Mouse (Mus musculus) fat pad, adult 2 months (tissue): ENCODE data around the gene Ift20.
"Not testable (repeated sequence)": the region's sequence is repeated elsewhere in the genome, so short reads cannot be mapped to it uniquely, and the experiment has no call there.

ENCODE experiments used
- DNase-seq: peaks from one replicate; pipeline ENCODE4 v3.0.0-alpha.2; 2011; ENCODE audit warnings: low read depth, low spot score; ENCODE audit errors: extremely low read depth

Ift20 gene

DNA sequence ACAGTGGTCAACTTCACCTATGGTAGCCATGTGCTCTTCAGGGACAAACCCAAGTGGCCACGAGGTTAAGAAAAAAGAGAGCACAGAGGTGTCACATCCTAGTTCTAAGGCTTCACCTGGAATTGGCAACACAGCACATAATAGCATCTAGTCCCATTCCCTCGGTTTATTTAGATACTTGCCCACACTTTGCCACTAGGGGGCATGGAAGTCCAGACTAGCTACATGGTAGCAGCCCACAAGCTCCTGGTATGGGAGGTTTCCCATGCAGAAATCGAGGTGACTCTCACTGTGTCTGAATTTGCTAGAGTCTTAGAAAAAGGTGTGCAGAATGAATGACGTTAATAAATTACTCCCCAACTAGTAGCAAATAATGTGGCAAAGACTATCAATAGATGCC lies 24.3 kb downstream of the Ift20 start:
- no peak for DNase-seq

DNA sequence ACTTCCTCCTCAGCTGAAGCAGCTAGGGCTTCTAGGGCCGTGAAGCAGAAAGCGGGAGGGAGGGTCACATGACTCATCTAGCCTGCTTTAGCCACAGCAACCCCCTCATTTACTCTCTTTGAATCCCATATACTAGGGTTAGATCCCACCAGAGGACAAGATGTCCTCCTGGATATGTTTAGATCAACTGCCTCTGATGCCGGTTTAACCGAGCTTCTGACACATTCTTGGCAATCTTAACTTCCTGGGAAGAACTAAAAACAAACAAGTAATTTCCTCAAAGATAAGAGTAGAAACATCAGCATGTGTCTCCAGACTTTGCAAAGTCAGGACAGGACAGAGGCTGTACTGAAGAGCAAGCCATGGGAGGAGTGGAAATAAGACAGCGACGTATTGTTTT lies 30.6 kb downstream of the Ift20 start:
- no peak for DNase-seq

DNA sequence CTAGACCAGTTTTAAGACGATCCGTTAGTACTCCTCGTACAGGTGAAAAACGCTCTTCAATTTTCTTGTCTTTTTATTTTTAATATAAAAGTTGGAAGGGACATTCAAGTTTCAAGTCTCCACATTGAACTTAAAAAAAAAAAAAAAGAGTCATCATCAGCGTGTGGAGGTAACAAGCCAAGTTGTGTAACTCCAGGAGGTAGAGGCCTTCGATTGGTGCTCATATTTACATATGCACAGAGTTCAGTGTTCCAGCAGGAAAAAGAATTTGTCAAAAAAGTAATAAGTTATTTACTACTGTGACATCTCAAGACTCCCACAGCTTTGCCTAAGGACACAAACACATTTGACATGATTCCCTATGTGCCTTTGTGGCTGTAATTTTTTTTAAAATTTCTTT lies 31.5 kb downstream of the Ift20 start:
- no peak for DNase-seq

DNA sequence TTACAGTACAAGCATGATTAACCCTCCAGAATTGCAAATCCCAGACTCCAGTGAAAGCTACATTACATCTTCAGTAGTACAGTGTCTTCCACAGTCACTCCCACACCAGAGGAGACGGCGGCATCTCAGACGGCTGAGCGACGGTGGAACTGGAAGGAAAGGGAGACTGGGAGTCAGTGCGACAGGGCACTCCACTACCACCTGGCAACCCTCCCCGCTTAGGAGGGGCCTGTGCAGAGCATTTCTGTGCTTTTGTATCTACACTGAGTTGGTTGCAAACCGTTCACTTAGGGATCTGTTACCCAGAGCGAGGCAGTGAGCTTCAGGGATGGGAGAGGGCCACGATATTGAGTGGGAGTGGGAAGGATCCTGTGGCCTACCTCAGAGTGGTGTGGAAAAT lies 32.7 kb downstream of the Ift20 start:
- DNase-seq: no peak

DNA sequence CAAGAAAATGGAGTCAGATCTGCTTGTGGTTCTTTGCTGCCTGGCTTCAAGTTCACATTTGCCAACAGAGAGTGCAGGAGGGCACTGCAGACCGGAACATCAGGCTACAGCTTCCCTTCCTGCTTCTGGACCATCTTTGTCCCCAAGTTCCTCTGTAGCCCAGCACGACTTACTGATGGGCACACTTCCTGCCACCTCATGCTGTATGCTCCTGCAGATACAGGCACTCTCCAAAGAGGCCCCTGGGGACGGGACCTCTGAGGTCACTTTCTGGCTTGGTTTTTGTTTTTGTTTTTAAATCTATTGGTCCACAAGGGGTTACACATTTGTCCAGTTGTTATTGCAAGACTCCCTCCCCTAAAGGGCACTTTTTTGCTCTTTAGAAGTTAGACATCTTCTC lies 33.6 kb downstream of the Ift20 start:
- DNase-seq: no peak

DNA sequence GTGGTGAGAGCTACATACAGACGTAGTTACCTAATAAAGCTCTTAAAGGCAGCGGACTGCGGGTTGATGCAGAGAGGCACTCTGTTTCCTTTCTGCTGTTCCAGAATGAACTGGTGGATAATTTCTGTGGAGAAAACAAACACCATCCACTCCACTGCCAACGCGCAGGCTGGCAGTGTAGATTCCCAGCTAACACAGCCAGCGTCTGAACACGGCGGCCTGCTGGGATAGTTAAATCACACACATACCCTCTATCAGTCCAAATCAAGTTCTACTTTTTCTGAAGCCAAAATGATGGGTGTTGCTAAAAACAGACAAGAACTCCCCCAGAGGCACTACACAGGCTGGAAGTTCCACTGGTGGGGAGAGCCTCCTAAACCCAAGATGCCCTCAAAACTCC lies 35.3 kb downstream of the Ift20 start:
- no peak for DNase-seq

DNA sequence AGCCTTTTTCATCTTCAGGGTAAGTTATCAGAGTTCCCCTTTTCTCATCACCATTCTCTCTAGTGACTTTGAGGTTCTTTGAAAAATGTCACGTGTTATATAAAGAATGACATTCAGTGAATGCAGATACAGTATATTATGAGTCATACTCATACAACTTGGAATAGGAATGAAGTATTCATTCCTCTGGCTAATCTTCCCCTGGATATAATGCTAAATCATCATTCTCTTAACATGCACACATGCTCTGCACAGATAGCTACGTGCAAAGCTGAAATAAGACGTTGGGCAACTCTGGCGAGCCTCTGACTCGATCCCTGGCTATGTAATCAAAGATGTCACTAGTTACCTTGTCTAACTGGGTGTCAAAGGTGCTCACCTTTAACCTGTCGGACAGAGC lies 35.7 kb downstream of the Ift20 start:
- DNase-seq: no peak

DNA sequence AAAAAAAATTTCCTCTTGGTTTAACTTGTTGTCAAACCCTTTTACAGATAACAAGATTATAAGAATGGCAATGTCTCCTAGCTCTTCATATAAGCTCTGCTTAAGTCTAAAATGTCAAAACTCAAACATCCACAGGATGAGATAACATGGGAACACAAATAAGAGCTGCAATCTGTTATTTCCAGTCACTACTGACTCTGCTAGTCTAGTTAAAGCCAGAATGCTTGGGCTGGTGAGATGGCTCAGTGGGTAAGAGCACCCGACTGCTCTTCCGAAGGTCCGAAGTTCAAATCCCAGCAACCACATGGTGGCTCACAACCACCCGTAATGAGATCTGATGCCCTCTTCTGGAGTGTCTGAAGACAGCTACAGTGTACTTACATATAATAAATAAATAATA lies 37.9 kb downstream of the Ift20 start:
- not testable (repeated sequence) for DNase-seq

DNA sequence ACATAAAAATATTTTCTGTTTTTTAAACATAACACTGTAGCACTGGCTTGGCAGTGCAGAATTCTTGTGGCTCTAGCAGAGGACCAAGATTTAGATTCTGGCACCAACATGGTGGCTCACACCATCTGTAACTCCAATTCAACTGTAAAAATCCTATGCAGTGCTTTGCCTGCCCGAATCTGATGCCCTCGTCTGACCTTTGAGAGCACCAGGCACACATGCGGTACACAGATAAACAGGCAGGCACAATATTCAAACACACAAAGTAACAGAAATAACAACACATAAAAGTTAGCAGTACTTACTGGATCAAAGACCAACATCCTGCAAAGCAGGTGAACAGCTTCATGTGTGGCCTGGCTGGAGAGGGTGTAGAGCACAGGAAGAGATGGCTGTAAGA lies 38.4 kb downstream of the Ift20 start:
- DNase-seq: no peak

DNA sequence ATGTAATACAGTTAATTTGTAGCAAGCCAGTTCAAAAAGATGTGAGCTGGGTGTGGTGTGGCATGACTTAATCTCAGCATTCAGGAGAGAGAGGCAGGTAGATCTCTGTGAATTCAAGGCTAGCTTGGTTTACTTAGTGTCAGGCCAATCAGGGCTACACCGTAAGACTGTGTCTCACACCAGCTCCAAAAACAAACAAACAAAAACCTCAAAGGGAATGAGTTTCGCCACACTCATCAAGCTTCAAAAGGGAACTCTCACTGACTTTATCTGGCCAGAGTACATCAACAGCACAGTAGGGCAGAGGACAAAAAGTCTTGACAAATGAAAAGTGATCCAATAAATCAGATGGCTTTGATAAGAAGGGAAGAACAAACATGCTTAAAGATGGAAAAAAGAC lies 38.8 kb downstream of the Ift20 start:
- DNase-seq: no peak

DNA sequence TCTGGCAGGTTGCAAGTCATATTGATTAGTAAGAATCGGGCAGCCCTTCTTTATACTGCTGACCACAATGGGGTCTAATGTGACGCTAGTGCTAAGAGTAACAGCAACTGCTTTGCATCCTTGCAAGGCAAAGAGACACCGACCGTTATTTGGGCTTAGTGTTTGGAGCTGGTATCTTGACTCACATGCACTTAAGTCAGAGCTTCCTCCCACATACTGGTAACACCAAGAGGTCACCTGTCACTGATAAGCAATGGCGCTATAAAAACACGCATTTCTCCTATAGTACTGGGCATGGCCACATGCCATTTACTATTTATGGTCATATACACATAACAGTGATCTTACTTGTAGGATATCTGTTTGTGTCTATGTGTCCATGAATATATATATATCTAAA lies 46.7 kb downstream of the Ift20 start:
- no peak for DNase-seq

DNA sequence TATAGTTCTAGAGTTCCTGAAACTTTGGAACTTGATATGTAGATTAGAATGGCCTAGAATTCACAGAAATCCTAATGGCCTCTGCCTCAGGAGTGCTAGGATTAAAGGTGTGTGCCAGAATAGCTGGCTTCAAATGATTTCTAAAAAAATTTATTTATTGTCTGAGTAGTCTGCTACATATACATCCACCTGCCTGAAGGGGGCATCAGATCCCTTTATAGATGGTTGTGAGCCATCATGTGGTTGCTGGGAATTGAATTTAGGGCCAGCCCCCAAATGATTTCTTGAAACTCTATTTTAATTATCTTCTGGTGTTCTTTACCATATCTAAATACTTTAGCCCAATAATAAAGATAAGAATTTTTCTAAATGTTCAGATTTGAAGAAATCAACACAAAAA lies 49.9 kb downstream of the Ift20 start:
- no peak for DNase-seq

DNA sequence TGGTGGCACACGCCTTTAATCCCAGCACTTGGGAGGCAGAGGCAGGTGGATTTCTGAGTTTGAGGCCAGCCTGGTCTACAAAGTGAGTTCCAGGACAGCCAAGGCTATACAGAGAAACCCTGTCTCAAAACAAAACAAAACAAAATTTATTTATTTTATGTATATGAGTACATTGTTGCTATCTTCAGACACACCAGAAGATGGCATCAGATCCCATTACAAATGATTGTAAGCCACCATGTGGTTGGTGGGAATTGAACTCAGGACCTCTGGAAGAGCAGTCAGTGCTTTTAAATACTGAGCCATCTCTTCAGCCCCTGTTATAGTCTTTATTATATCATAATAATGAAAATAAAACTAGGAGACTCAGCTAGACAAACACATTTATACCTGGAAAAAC lies 51.5 kb downstream of the Ift20 start:
- DNase-seq: not testable (repeated sequence)
